Mouse (Mus musculus) neural tube, embryonic 15.5 days (tissue): ENCODE results near the gene Limch1. TPM values are rescaled to one million over a fixed set of nuclear protein-coding genes. Genes with fewer than 3 reads are reported as not detected.

ENCODE experiments used
- ATAC-seq: fragments of 200-750 bp; cut with Nextera tagmentation; 2 replicates; pipeline ENCODE4 v1.8.0; 2017; ENCODE audit warnings: mild to moderate bottlenecking, moderate TSS enrichment, moderate library complexity; ENCODE audit not compliant: low FRiP score
- H3K27ac ChIP-seq: fragments of 300-500 bp; sonication (generic); replicated peaks from 2 replicates; pipeline ENCODE4 v1.5.1; 2015; ENCODE audit warnings: mild to moderate bottlenecking, inconsistent platforms
- H3K27me3 ChIP-seq: fragments of 300-500 bp; sonication (generic); replicated peaks from 2 replicates; pipeline ENCODE4 v1.6.1; 2015; ENCODE audit warnings: inconsistent platforms
- H3K36me3 ChIP-seq: fragments of 300-500 bp; sonication (generic); 2 replicates; pipeline ENCODE4 v1.6.1; 2015; ENCODE audit warnings: inconsistent platforms
- H3K4me1 ChIP-seq: fragments of 300-500 bp; sonication (generic); 2 replicates; pipeline ENCODE4 v1.6.1; 2015; ENCODE audit warnings: inconsistent platforms
- H3K4me2 ChIP-seq: fragments of 300-500 bp; sonication (generic); 2 replicates; pipeline ENCODE4 v1.6.1; 2015; ENCODE audit warnings: inconsistent platforms, mild to moderate bottlenecking, moderate library complexity
- H3K4me3 ChIP-seq: fragments of 300-500 bp; sonication (generic); replicated peaks from 2 replicates; pipeline ENCODE4 v1.5.1; 2015; ENCODE audit warnings: mild to moderate bottlenecking, inconsistent platforms
- H3K9ac ChIP-seq: fragments of 300-500 bp; sonication (generic); replicated peaks from 2 replicates; pipeline ENCODE4 v1.6.1; 2015; ENCODE audit warnings: mild to moderate bottlenecking, inconsistent platforms
- H3K9me3 ChIP-seq: fragments of 300-500 bp; sonication (generic); replicated peaks from 2 replicates; pipeline ENCODE4 v1.6.1; 2016; ENCODE audit warnings: inconsistent platforms
- WGBS: fragments of 180-500 bp; shearing (Covaris S2); methylation state at CpG from one replicate; pipeline ENCODE4 v1.1.7; 2015; ENCODE audit warnings: mixed read lengths; 5-methylcytosine and 5-hydroxymethylcytosine counted together
- polyA plus RNA-seq: library from polyadenylated mRNA; unstranded; fragments of >200 nt; fragmentation: Nextera tagmentation; extraction: Ambion mirVana; gene quantifications from 2 replicates; pipeline ENCODE4 v1.2.1, GENCODE M21; 2015

Gene Limch1
- polyA plus RNA-seq, 1 experiment from 2014 or later: 63.7 TPM

DNA sequence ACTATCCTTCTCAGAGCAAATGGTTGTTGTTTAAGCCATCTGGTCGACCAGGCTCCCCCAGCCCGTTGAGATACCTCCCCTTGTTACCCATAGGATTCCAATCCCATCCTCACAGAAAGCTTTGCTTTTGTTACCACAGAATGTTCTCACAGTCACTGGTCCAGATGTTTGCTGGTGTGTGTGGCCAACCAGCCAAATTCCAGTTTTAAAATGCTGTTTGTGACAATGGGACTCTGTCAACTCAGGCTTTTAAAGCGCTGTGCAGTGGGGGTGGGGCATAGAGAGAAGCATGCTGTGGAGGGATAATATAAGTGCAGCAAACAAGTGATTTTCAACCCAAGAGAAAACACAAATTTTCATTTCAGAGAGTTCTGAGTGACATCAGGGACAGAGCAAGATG lies 43.4 kb downstream of the Limch1 start:
- H3K36me3 ChIP-seq: no peaks in the 10 kb centered on the region
- H3K9me3 ChIP-seq: no peaks in the 10 kb centered on the region
- H3K27me3 ChIP-seq: no peaks in the 10 kb centered on the region
- no peaks in the 10 kb centered on the region for H3K4me1 ChIP-seq
- 88% methylated on average over 3 of the region's 3 CpGs for WGBS
- H3K27ac ChIP-seq: no peak overlapping the region
- no peak overlapping the region for H3K9ac ChIP-seq
- H3K4me2 ChIP-seq: no peak overlapping the region
- no peak overlapping the region for H3K4me3 ChIP-seq
- ATAC-seq: no peak

DNA sequence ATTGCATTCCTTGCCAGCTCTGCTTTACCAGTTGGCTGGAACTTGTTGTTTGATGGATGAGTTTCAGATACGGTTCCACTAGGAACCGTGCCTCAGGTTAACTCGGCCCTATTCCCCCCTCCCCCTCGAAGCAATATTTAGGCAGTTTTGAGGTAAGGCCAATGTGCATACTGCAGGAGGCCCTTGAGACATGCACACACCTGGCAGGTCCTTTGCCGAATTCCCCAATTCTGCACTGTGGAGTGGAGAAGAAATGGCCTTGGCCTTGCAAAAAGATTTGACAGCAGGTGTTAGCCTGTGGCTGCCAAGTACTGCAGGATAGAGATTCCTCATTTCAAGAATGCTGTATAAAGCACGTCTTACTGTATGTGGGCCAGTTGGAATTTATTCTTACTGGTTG lies 45.5 kb downstream of the Limch1 start:
- 72% methylated on average over 6 of the region's 6 CpGs for WGBS
- Histone ChIP-seq H3K27ac (no peak overlapping the region), H3K27me3 (no peaks in the 10 kb centered on the region), H3K9ac (no peak overlapping the region), H3K4me1 (no peaks in the 10 kb centered on the region), H3K4me3 (no peak overlapping the region), H3K36me3 (no peaks in the 10 kb centered on the region), H3K9me3 (no peaks in the 10 kb centered on the region), H3K4me2 (no peak overlapping the region)
- ATAC-seq: no peak

DNA sequence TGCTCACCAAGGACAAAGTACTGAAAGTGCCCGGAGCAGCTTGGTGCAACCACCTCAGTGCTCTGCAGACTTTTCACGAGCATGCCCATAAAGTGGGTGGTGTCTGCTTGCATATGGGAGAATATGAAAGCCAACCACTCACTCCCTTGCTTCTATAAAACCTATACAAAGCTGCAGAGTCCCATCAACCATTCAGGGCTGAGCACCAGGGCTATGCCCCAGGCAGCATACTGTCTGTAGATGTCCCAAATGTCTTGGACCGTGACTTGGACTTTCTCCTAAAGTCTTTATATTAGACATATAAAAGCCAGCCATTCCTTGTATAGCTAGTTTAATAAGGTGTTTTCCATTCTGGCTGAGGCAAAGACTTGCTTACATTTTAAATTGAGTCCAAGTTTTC lies 47.6 kb downstream of the Limch1 start:
- no peak for ATAC-seq

DNA sequence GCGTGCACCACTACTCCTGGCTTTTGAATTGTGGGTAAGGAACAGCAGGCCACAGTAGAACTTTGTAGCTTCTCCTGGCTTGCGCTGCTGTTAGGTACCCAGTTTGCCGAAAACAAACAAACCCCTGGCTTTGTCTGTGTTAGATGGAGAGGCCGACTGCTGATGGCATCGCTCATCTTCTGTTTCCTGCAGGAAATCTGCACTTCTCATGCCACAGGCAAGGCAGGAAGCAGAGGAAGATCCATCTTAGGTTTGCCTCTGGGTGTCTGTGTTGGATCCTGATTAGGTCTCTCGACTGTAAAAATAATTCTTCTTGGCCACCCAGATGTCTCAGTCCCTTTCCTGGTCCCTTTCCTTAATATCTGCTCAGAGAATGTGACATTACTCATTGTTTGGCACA lies 51.7 kb downstream of the Limch1 start:
- Histone ChIP-seq H3K4me1 (peaks cover 47% of the 10 kb centered on the region), H3K4me3 (no peak overlapping the region), H3K9me3 (no peaks in the 10 kb centered on the region), H3K9ac (no peak overlapping the region), H3K27ac (peak overlapping the region; percentile 70), H3K4me2 (no peak overlapping the region), H3K36me3 (no peaks in the 10 kb centered on the region), H3K27me3 (no peaks in the 10 kb centered on the region)
- no peak for ATAC-seq
- WGBS: 56% methylated on average over 6 of the region's 6 CpGs

More for the DNA sequence above, 47.6 kb downstream of the Limch1 start:
- Histone ChIP-seq H3K27me3 (no peaks in the 10 kb centered on the region), H3K27ac (no peak overlapping the region), H3K9me3 (no peaks in the 10 kb centered on the region), H3K4me2 (no peak overlapping the region), H3K4me1 (peaks cover 12% of the 10 kb centered on the region), H3K4me3 (no peak overlapping the region), H3K9ac (no peak overlapping the region), H3K36me3 (no peaks in the 10 kb centered on the region)
- WGBS: 92% methylated on average over 3 of the region's 3 CpGs

DNA sequence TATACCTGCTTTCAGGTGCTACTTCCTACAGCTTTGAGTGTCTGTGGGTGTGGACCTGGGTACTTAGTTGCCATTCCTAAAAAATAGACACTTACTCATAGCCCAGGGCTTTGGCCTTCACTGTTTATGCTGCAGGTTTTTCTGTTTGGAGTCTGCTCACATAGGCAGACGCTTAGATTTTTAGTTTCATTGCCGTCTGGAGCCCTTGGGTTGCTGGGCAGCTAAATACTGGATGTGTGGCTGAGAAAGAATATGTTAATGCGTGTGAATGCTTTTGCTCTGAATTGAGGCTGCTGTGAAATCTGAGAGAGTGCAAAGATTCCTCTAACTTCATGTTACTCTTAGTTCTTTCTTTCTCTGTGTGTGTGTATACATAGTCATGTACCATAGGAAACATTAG lies 52.5 kb downstream of the Limch1 start:
- no peak overlapping the region for H3K4me2 ChIP-seq
- H3K4me1 ChIP-seq: peaks cover 47% of the 10 kb centered on the region
- H3K9me3 ChIP-seq: no peaks in the 10 kb centered on the region
- ATAC-seq: peak; percentile 42
- no peak overlapping the region for H3K9ac ChIP-seq
- H3K4me3 ChIP-seq: no peak overlapping the region
- H3K27ac ChIP-seq: peak overlapping the region; percentile 70
- H3K36me3 ChIP-seq: no peaks in the 10 kb centered on the region
- WGBS: 16% methylated on average over 3 of the region's 3 CpGs
- no peaks in the 10 kb centered on the region for H3K27me3 ChIP-seq

DNA sequence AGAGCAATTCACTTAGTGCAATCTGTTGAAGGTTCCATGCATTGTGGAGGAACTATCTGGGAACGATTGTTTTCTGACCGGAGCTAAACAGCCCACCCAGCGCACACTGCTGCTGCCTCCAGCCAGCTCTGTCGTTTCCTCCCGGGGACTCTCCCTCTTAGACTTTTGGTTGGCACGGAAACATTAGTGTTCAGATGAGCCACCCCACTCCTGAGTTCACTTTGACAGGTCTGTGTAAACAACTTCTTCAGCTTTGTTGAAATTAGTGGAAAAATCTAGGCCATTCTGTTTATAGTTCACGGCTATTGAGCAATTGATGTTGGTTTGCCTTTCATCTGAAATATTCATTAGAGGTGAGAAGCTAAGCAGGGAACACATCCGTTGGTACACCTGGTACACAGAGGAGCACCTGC lies 53.0 kb downstream of the Limch1 start:
- 13% methylated on average over 8 of the region's 8 CpGs for WGBS
- Histone ChIP-seq H3K9me3 (no peaks in the 10 kb centered on the region), H3K9ac (no peak overlapping the region), H3K36me3 (no peaks in the 10 kb centered on the region), H3K4me2 (no peak overlapping the region), H3K4me1 (peaks cover 47% of the 10 kb centered on the region), H3K27ac (peak overlapping the region; percentile 70), H3K4me3 (no peak overlapping the region), H3K27me3 (no peaks in the 10 kb centered on the region)
- ATAC-seq: peak; percentile 18; the same call in 1 of the 2 replicates

DNA sequence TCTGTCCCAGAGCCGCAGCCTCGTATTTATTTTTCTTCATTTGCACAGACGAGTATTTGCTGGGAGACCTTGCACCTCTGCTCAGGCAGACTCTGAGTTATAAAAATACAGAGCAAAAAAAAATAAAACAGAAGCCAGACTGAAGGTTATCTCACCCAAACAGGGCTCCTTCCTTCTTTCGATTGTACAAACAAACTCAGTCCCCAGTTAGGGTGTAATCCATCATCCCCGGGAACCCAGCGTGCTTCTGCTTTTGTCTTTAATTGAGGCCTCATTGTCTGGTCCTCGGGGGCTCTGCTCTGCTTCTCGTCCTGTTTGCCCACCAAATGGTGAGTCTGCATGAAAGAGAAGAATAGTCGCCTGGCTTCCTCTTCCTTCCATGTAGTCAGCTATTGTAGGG lies 54.6 kb downstream of the Limch1 start:
- no peak overlapping the region for H3K9ac ChIP-seq
- 9% methylated on average over 9 of the region's 9 CpGs for WGBS
- no peak for ATAC-seq
- peak overlapping the region; percentile 23; the same call in 1 of the 2 replicates for H3K27ac ChIP-seq
- no peaks in the 10 kb centered on the region for H3K36me3 ChIP-seq
- no peaks in the 10 kb centered on the region for H3K27me3 ChIP-seq
- H3K4me2 ChIP-seq: no peak overlapping the region
- H3K4me1 ChIP-seq: peaks cover 47% of the 10 kb centered on the region
- no peaks in the 10 kb centered on the region for H3K9me3 ChIP-seq
- no peak overlapping the region for H3K4me3 ChIP-seq

DNA sequence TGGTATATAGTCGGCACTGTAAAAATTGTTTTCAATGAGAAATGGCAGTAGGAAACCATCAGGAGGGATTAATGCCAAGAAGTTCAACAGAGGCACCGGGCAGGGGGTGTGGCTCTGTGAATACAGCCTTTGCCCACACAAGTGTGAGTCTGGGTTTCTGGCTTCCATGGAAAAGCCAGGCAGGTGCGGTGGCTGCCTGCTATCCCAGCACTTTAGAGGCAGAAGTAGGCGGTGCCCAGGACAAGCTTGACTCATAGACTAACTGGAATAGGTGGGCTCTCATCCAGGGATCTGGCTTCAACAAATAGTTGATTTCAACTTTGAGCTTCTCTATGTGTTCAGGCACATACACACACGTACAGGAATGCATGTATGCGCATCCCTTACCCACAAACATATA lies 55.4 kb downstream of the Limch1 start:
- H3K4me3 ChIP-seq: no peak overlapping the region
- H3K9ac ChIP-seq: no peak overlapping the region
- WGBS: 71% methylated on average over 6 of the region's 6 CpGs
- H3K4me2 ChIP-seq: no peak overlapping the region
- ATAC-seq: no peak
- peak overlapping the region; percentile 23; the same call in 1 of the 2 replicates for H3K27ac ChIP-seq
- peaks cover 50% of the 10 kb centered on the region for H3K4me1 ChIP-seq
- H3K27me3 ChIP-seq: no peaks in the 10 kb centered on the region
- H3K36me3 ChIP-seq: no peaks in the 10 kb centered on the region
- no peaks in the 10 kb centered on the region for H3K9me3 ChIP-seq

DNA sequence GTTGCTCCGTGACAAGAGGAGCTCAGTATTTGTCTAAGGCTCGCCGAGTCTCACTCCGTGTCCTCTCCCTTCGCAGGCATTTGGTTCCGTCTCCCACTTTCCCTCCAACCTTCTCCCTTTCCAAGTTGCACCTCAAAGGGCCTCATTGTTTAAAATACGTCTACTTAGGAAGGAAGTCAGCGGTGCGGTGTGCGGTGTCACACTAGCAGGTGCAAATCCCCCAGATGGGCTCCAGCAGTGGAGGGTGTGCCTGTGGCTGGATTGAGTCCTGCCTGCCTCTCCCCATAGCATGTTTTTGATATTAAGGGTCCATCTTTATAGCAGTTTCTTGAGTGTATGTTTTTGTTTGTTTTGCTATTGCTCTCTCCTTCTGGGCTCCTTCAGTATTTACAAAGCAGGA lies 56.6 kb downstream of the Limch1 start:
- Histone ChIP-seq H3K4me3 (no peak overlapping the region), H3K27me3 (no peaks in the 10 kb centered on the region), H3K27ac (no peak overlapping the region), H3K36me3 (no peaks in the 10 kb centered on the region), H3K9me3 (no peaks in the 10 kb centered on the region), H3K9ac (no peak overlapping the region), H3K4me2 (no peak overlapping the region), H3K4me1 (peaks cover 49% of the 10 kb centered on the region)
- 74% methylated on average over 10 of the region's 10 CpGs for WGBS
- no peak for ATAC-seq

DNA sequence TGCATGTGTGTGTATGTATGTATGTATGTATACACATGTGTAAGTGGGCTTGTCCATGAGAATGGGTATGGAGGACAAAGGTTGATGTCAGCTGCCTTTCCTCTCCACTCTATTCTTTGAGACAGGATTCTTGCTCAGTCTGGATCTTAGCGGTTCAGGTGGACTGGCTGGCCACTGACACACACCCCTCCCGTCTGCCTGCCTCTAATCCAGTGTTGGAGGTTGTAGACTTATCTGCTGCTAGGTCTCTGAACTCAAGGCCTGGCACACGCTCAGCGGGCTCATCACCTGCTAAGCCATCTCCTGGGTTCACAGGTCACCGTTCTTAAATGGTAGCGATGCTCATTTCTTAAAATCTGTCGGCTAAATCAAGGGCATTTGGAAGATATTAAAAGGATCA lies 60.7 kb downstream of the Limch1 start:
- Histone ChIP-seq H3K4me2 (no peak overlapping the region), H3K36me3 (no peaks in the 10 kb centered on the region), H3K4me1 (peaks cover 14% of the 10 kb centered on the region; the same call in 1 of the 2 replicates), H3K9me3 (no peaks in the 10 kb centered on the region), H3K4me3 (no peak overlapping the region), H3K9ac (no peak overlapping the region), H3K27ac (no peak overlapping the region), H3K27me3 (no peaks in the 10 kb centered on the region)
- WGBS: 78% methylated on average over 7 of the region's 7 CpGs
- no peak for ATAC-seq

DNA sequence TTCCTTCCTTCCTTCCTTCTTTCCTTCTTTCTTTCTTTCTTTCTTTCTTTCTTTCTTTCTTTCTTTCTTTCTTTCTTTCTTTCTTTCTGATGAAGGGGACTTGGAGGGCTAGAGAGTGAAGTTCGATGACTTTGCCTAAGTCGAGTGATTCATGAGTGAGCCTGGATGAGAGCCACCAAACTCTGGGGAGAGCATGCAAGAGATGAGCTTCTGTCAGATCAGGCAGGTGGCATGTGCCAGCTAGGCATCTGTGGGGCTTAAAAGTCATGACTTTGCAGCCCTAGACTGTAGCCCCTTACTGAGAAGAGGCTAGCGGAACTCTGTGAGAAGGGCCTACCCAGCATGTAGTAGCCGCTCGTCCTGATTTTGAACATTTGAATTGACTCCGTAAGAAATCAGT lies 62.1 kb downstream of the Limch1 start:
- H3K36me3 ChIP-seq: no peaks in the 10 kb centered on the region
- H3K27ac ChIP-seq: no peak overlapping the region
- H3K4me1 ChIP-seq: peaks cover 9% of the 10 kb centered on the region; the same call in 1 of the 2 replicates
- no peak overlapping the region for H3K4me3 ChIP-seq
- ATAC-seq: no peak
- no peaks in the 10 kb centered on the region for H3K27me3 ChIP-seq
- no peaks in the 10 kb centered on the region for H3K9me3 ChIP-seq
- 77% methylated on average over 6 of the region's 6 CpGs for WGBS
- no peak overlapping the region for H3K9ac ChIP-seq
- H3K4me2 ChIP-seq: no peak overlapping the region

DNA sequence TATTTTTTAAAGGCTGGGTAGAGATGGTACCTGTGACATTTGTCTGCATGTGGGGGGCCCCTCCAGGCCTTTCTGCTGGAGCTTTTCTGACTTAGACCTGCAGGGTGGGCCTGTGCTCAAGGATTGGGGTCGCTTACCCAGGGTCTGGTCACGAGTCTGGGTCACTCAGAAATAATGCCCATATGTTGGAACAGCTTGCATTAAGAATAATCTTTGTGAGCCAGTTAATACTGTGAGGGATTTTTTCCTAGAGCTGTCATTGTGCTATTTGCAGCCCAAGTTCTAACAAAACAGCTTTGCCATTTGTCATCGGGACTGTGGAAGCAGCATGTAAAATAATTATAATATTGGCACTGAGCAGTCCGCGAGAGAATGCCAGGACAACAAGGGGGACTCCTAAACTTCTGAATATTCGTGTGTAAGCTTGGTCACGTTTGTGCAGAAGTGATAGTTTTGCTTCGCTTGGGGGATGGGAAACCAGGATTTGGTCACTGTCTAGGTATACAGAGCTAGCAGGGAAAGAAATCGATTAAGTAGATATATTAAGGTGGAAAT lies 63.5 kb downstream of the Limch1 start:
- WGBS: 75% methylated on average over 9 of the region's 9 CpGs
- ATAC-seq: no peak
- Histone ChIP-seq H3K27ac (0 out of 2 replicates have a peak overlapping the region, but pooled peaks have one; percentile 15), H3K9me3 (no peaks in the 10 kb centered on the region), H3K4me1 (peaks cover 9% of the 10 kb centered on the region; the same call in 1 of the 2 replicates), H3K36me3 (no peaks in the 10 kb centered on the region), H3K4me3 (no peak overlapping the region), H3K27me3 (no peaks in the 10 kb centered on the region), H3K9ac (no peak overlapping the region), H3K4me2 (no peak overlapping the region)
